In the genomic region with DNA sequence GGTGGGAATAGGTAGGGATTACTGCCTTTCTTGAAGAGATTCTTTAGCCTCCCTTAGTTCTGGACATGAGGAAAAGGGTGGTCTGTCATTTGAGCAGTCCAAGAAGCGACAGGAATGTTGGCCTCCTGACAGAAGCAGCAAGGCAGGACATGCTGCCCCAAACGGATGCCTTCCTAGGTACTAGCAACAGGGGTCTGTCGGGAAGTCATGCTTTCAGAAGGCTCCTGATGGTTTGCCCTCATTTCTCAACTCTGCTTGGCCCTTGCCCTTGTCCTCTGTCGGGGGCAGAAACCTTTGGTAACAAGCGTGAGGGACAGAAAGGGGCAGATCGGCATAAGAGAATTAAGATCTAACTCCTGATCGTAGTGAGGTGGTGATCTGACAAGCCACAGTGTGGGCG, we compare ENCODE assay signal across 19 mouse cellular contexts. TPM values are rescaled to one million over a fixed set of nuclear protein-coding genes. Genes with fewer than 3 reads are reported as not detected.
DNase-seq lines count a peak whose midpoint lies in the region; ATAC-seq and TF ChIP-seq lines count a peak whose summit lies in the region.
"Had no signal": no experiment of that assay in that cellular context is flagged by ENCODE, and none has a peak within 500 bp of the region (broad histone marks: within the 10 kb centered on the region; RNA-seq: fewer than 3 reads in every experiment).

No protein-coding gene starts in this region.

- no peak overlapping the region for H3K4me3 ChIP-seq in gastrocnemius, adult 2 months
- H3K4me3 ChIP-seq: embryonic facial prominence, embryonic 10.5 days; embryonic facial prominence, embryonic 13.5 days; erythroblast, embryonic 14.5 days; forebrain, embryonic 12.5 days; forebrain, embryonic 15.5 days; hindbrain, embryonic 12.5 days; hindbrain, embryonic 15.5 days had no signal

- intact Hi-C loops in gastrocnemius, adult 2 months (cut with DNase I) = no loop called here
- intact Hi-C loops in gastrocnemius, postnatal 36 days (cut with DNase I) = no loop called here

- DNase-seq in cerebellum, adult 11 months = peak; percentile 38
- DNase-seq in gastrocnemius, adult 2 months = peak; percentile 5
- DNase-seq in gastrocnemius, postnatal 36 days = no peak
- peak; percentile 49 for DNase-seq in cerebellum, adult 8-10 months
- DNase-seq in spleen, postnatal 4 days (ENCODE audit: low spot score in 2 of 2) = no peak
- DNase-seq: adrenal gland, adult 8-10 months; adrenal gland, postnatal 25 days; embryo, embryonic 11 days; gastrocnemius, postnatal 10 days had no signal

- H3K27ac ChIP-seq in gastrocnemius, adult 2 months = no peak overlapping the region
- H3K27ac ChIP-seq: embryonic facial prominence, embryonic 10.5 days; embryonic facial prominence, embryonic 13.5 days; forebrain, embryonic 12.5 days; forebrain, embryonic 15.5 days; hindbrain, embryonic 12.5 days; hindbrain, embryonic 15.5 days had no signal

- no peak for TF ChIP-seq CTCF in gastrocnemius, adult 2 months (IDR thresholded peaks at IDR 0.05)

- ATAC-seq in cerebellum, adult (ENCODE audit: insufficient number of reproducible peaks, low FRiP score, low TSS enrichment) = no peak
- ATAC-seq: activated CD4-positive, CD25-positive, alpha-beta regulatory T cell, adult 4 months; forebrain, embryonic 15.5 days; intestine, postnatal 0 days had no signal

RNA-seq across cellular contexts. Expression of gene Elmo3, which starts 4.7 kb away (rescaled TPM):
- 1 to 10 TPM; 1.2 to 1.6 TPM for total RNA-seq in gastrocnemius, adult 2 months (2021)
- under 1 TPM; 0.66 to 0.94 TPM for total RNA-seq in gastrocnemius, postnatal 36 days (2021)

RNA-seq across cellular contexts. Expression of gene E2f4, which starts 12.7 kb away (rescaled TPM):
- total RNA-seq in gastrocnemius, adult 2 months (2021) = 10 to 100 TPM; 26.8 to 29.7 TPM
- total RNA-seq in gastrocnemius, postnatal 36 days (2021) = 10 to 100 TPM; 21.1 to 25.2 TPM

RNA-seq across cellular contexts. Expression of gene Exoc3l, which starts 14.2 kb away (rescaled TPM):
- 1 to 10 TPM in 1 of 2 experiments, under 1 TPM in 1; 0.84 to 2.3 TPM for total RNA-seq in gastrocnemius, adult 2 months (2021)
- total RNA-seq in gastrocnemius, postnatal 36 days (2021) = 1 to 10 TPM; 1.5 to 2.6 TPM

RNA-seq across cellular contexts. Expression of gene Lrrc29, which starts 16.0 kb away (rescaled TPM):
- total RNA-seq in gastrocnemius, adult 2 months (2021) = 1 to 10 TPM in 1 of 2 experiments, under 1 TPM in 1; 0.99 to 1.3 TPM
- total RNA-seq in gastrocnemius, postnatal 36 days (2021) = 1 to 10 TPM in 1 of 2 experiments, under 1 TPM in 1; 0.99 to 1.1 TPM

RNA-seq across cellular contexts. Expression of gene Tmem208, which starts 16.0 kb away (rescaled TPM):
- 10 to 100 TPM; 20.1 to 24.6 TPM for total RNA-seq in gastrocnemius, adult 2 months (2021)
- 10 to 100 TPM; 18.5 to 20.1 TPM for total RNA-seq in gastrocnemius, postnatal 36 days (2021)

Comparison
In these comparisons a context has a peak if more than half of its experiments do, and no peak if none do; other contexts are left out.
1. DNase-seq: peak in cerebellum, adult 11 months (single experiment), gastrocnemius, adult 2 months (single experiment) and cerebellum, adult 8-10 months (single experiment); none in gastrocnemius, postnatal 36 days (0 of 2) and spleen, postnatal 4 days (0 of 2).